21 mouse cellular contexts compared by ENCODE assay signal in genomic region chr12:100196786-100197185, GRCm38 (mm10). TPM values are rescaled to one million over a fixed set of nuclear protein-coding genes. Genes with fewer than 3 reads are reported as not detected.
DNase-seq lines count a peak whose midpoint lies in the region; ATAC-seq and TF ChIP-seq lines count a peak whose summit lies in the region.
"Had no signal": no experiment of that assay in that cellular context is flagged by ENCODE, and none has a peak within 500 bp of the region (broad histone marks: within the 10 kb centered on the region; RNA-seq: fewer than 3 reads in every experiment).

No protein-coding gene starts in this region.

- no peak overlapping the region for H3K9ac ChIP-seq in embryonic facial prominence, embryonic 14.5 days (ENCODE audit: low read depth, low read length)
- H3K9ac ChIP-seq: hindbrain, embryonic 15.5 days; kidney, embryonic 15.5 days; neural tube, embryonic 15.5 days had no signal

- TF ChIP-seq CTCF in gastrocnemius, adult 2 months (IDR thresholded peaks at IDR 0.05), result no peak
- TF ChIP-seq CTCF in kidney, adult 2 months (conservative IDR thresholded peaks at IDR 0.05; ENCODE audit: insufficient read depth, insufficient read length, low read depth, low read length), result no peak

- H3K4me1 ChIP-seq in embryonic facial prominence, embryonic 14.5 days (ENCODE audit: control insufficient read depth, insufficient read depth, low read length), result 0 out of 2 replicates have a peak, but pooled peaks cover 3% of the 10 kb centered on the region
- peaks cover 28% of the 10 kb centered on the region for H3K4me1 ChIP-seq in embryonic facial prominence, embryonic 10.5 days
- 0 out of 2 replicates have a peak, but pooled peaks cover 3% of the 10 kb centered on the region for H3K4me1 ChIP-seq in kidney, adult 2 months (ENCODE audit: control insufficient read depth, insufficient read depth, low read length)

- ATAC-seq in embryonic facial prominence, embryonic 14.5 days (ENCODE audit: low read depth), result no peak
- ATAC-seq: activated CD4-positive, CD25-positive, alpha-beta regulatory T cell, adult 4 months; intestine, embryonic 16.5 days had no signal

- no peaks in the 10 kb centered on the region for H3K27me3 ChIP-seq in embryonic facial prominence, embryonic 14.5 days (replicated peaks; ENCODE audit: control insufficient read depth, insufficient read depth, low read length)
- no peaks in the 10 kb centered on the region; the same call in 1 of the 2 replicates for H3K27me3 ChIP-seq in embryonic facial prominence, embryonic 10.5 days (replicated peaks; ENCODE audit: low read depth, poor library complexity, severe bottlenecking)
- H3K27me3 ChIP-seq in kidney, adult 2 months (replicated peaks; ENCODE audit: control insufficient read depth, insufficient read depth, low read length), result no peaks in the 10 kb centered on the region
- H3K27me3 ChIP-seq: hindbrain, embryonic 15.5 days; kidney, embryonic 15.5 days; neural tube, embryonic 15.5 days had no signal

- intact Hi-C loops in left cerebral cortex, postnatal 4 days (cut with DNase I), result no loop called here
- intact Hi-C loops in gastrocnemius, adult 2 months (cut with DNase I), result no loop called here

- no peak overlapping the region for H3K4me3 ChIP-seq in embryonic facial prominence, embryonic 14.5 days (ENCODE audit: low read depth, low read length)
- no peak overlapping the region for H3K4me3 ChIP-seq in embryonic facial prominence, embryonic 10.5 days
- H3K4me3 ChIP-seq in gastrocnemius, adult 2 months, result no peak overlapping the region
- H3K4me3 ChIP-seq in kidney, adult 2 months (ENCODE audit: insufficient read depth, low read depth, low read length), result no peak overlapping the region
- H3K4me3 ChIP-seq: hindbrain, embryonic 15.5 days; kidney, embryonic 15.5 days; neural tube, embryonic 15.5 days had no signal

- no peaks in the 10 kb centered on the region for H3K9me3 ChIP-seq in embryonic facial prominence, embryonic 14.5 days (ENCODE audit: control insufficient read depth, low read length)
- no peaks in the 10 kb centered on the region for H3K9me3 ChIP-seq in embryonic facial prominence, embryonic 10.5 days
- H3K9me3 ChIP-seq: G1E; hindbrain, embryonic 15.5 days; kidney, embryonic 15.5 days; neural tube, embryonic 15.5 days had no signal

- peak; percentile 54 for DNase-seq in embryonic facial prominence, embryonic 14.5 days (ENCODE audit: low spot score)
- DNase-seq in embryonic facial prominence, embryonic 10.5 days (ENCODE audit: low spot score), result no peak
- DNase-seq in left cerebral cortex, postnatal 4 days, result peak; percentile 48
- no peak for DNase-seq in left cerebral cortex, adult 18-20 months (ENCODE audit: low spot score in 2 of 2)
- peak; percentile 82 for DNase-seq in gastrocnemius, adult 2 months
- peak; percentile 69 for DNase-seq in skeletal muscle tissue, adult 2 months (ENCODE audit: low read depth, low spot score)
- DNase-seq in kidney, adult 2 months, result no peak
- DNase-seq: B cell, adult 2 months; cerebellum, adult 2 months; cerebellum, postnatal 36 days; lung, postnatal 4 days; right cerebral cortex, adult 18-20 months; right cerebral cortex, postnatal 4 days; thymus, adult 18-20 months; thymus, postnatal 36 days had no signal

- H3K36me3 ChIP-seq in embryonic facial prominence, embryonic 14.5 days (ENCODE audit: control insufficient read depth, insufficient read depth, low read length), result no peaks in the 10 kb centered on the region
- H3K36me3 ChIP-seq in embryonic facial prominence, embryonic 10.5 days (replicated peaks), result no peaks in the 10 kb centered on the region
- H3K36me3 ChIP-seq in kidney, adult 2 months (ENCODE audit: control insufficient read depth, insufficient read depth, low read length), result no peaks in the 10 kb centered on the region
- H3K36me3 ChIP-seq: hindbrain, embryonic 15.5 days; kidney, embryonic 15.5 days; neural tube, embryonic 15.5 days had no signal

- 54% methylated on average over 7 of the region's 7 CpGs for WGBS in embryonic facial prominence, embryonic 14.5 days
- 69% methylated on average over 7 of the region's 7 CpGs for WGBS in embryonic facial prominence, embryonic 10.5 days
- WGBS in kidney, adult 2 months, result 70% methylated on average over 7 of the region's 7 CpGs

- no peak overlapping the region for H3K27ac ChIP-seq in embryonic facial prominence, embryonic 14.5 days (replicated peaks; ENCODE audit: low read depth, low read length)
- H3K27ac ChIP-seq in embryonic facial prominence, embryonic 10.5 days (replicated peaks), result no peak overlapping the region
- peak overlapping the region; percentile 99 for H3K27ac ChIP-seq in gastrocnemius, adult 2 months
- H3K27ac ChIP-seq in kidney, adult 2 months (ENCODE audit: insufficient read depth, low read depth, low read length), result no peak overlapping the region
- H3K27ac ChIP-seq: hindbrain, embryonic 15.5 days; kidney, embryonic 15.5 days; neural tube, embryonic 15.5 days had no signal

- no peak overlapping the region for H3K4me2 ChIP-seq in embryonic facial prominence, embryonic 14.5 days (ENCODE audit: low read depth, low read length)
- H3K4me2 ChIP-seq: hindbrain, embryonic 15.5 days; kidney, embryonic 15.5 days; neural tube, embryonic 15.5 days had no signal

- TF ChIP-seq POLR2A in kidney, adult 2 months (IDR thresholded peaks at IDR 0.05; ENCODE audit: low read depth, low read length), result no peak

RNA-seq across cellular contexts. Expression of gene Calm1, which starts 2.4 kb away (rescaled TPM):
- polyA plus RNA-seq in embryonic facial prominence, embryonic 14.5 days (2014; fragmentation: Nextera tagmentation; extraction: Ambion mirVana), result 1,378 and 1,440 TPM in 2 replicates
- polyA plus RNA-seq in embryonic facial prominence, embryonic 10.5 days (2016; fragmentation: Nextera tagmentation; extraction: Ambion mirVana), result 1,151 and 1,166 TPM in 2 replicates
- 1,000 to 10,000 TPM; 1,473 to 1,476 TPM for total RNA-seq in left cerebral cortex, postnatal 4 days (2021)
- total RNA-seq in left cerebral cortex, adult 18-20 months (2021), result 1,000 to 10,000 TPM; 2,232 to 2,307 TPM
- 100 to 1,000 TPM; 513 to 579 TPM for total RNA-seq in gastrocnemius, adult 2 months (2021)
- 133 and 185 TPM in 2 replicates for polyA plus RNA-seq in kidney, adult 2 months (2012; rRNA removed)

RNA-seq across cellular contexts. Expression of gene Nrde2, which starts 37.3 kb away (rescaled TPM):
- 10.6 and 11.4 TPM in 2 replicates for polyA plus RNA-seq in embryonic facial prominence, embryonic 14.5 days (2014; fragmentation: Nextera tagmentation; extraction: Ambion mirVana)
- 16.0 and 16.2 TPM in 2 replicates for polyA plus RNA-seq in embryonic facial prominence, embryonic 10.5 days (2016; fragmentation: Nextera tagmentation; extraction: Ambion mirVana)
- total RNA-seq in left cerebral cortex, postnatal 4 days (2021), result 10 to 100 TPM; 17.8 to 19.9 TPM
- 10 to 100 TPM; 16.9 to 17.7 TPM for total RNA-seq in left cerebral cortex, adult 18-20 months (2021)
- total RNA-seq in gastrocnemius, adult 2 months (2021), result 1 to 10 TPM; 7.8 to 9.1 TPM
- 8.3 TPM in 2 replicates for polyA plus RNA-seq in kidney, adult 2 months (2012; rRNA removed)

Comparison
In these comparisons a context has a peak if more than half of its experiments do, and no peak if none do; other contexts are left out.
1. DNase-seq: peak in embryonic facial prominence, embryonic 14.5 days (single experiment), left cerebral cortex, postnatal 4 days (single experiment), gastrocnemius, adult 2 months (single experiment) and skeletal muscle tissue, adult 2 months (single experiment); none in embryonic facial prominence, embryonic 10.5 days (single experiment), left cerebral cortex, adult 18-20 months (0 of 2) and kidney, adult 2 months (single experiment).